Mouse (Mus musculus): ENCODE data around the gene Ska2. TPM values are rescaled to one million over a fixed set of nuclear protein-coding genes. Genes with fewer than 3 reads are reported as not detected.

Gene Ska2
- total RNA-seq (2021): 10 to 100 TPM; 28.3 to 28.9 TPM

- intact Hi-C loops (cut with DNase I): no loop called here
- peak; percentile 98 for DNase-seq
Measured at GRCm38 (mm10) chr11:87108755-87109518, at the start of gene Ska2. TSS of gene Ska2 (plus strand) at chr11:87109234.

- no peak for DNase-seq
- intact Hi-C loops (cut with DNase I): no loop called here
Measured at GRCm38 (mm10) chr11:87060410-87060809, 48.6 kb upstream of the Ska2 start.

GRCm38 (mm10) chr11:87062087-87062486, 46.9 kb upstream of the Ska2 start:
- intact Hi-C loops (cut with DNase I): no loop called here

GRCm38 (mm10) chr11:87073343-87073865, 35.6 kb upstream of the Ska2 start:
- intact Hi-C loops (cut with DNase I): loop anchor here (10.0 kb wide), 1 partner anchor 1939 kb away; no protein-coding TSS in a partner anchor
- DNase-seq: peak; percentile 79

More at GRCm38 (mm10) chr11:87062087-87062486, 46.9 kb upstream of the Ska2 start:
- DNase-seq: no peak

GRCm38 (mm10) chr11:87073866-87074440, 35.1 kb upstream of the Ska2 start, which contains the start of gene Gdpd1:
TSS of gene Gdpd1 (minus strand) at chr11:87074062.
- intact Hi-C loops (cut with DNase I): loop anchor here (10.0 kb wide), 1 partner anchor 1939 kb away; no protein-coding TSS in a partner anchor

GRCm38 (mm10) chr11:87083712-87084111, 25.3 kb upstream of the Ska2 start:
- intact Hi-C loops (cut with DNase I): no loop called here

More at GRCm38 (mm10) chr11:87073866-87074440, 35.1 kb upstream of the Ska2 start, which contains the start of gene Gdpd1:
- peak; percentile 96 for DNase-seq

GRCm38 (mm10) chr11:87085461-87085860, 23.6 kb upstream of the Ska2 start:
- intact Hi-C loops (cut with DNase I): no loop called here
- DNase-seq: no peak

More at GRCm38 (mm10) chr11:87083712-87084111, 25.3 kb upstream of the Ska2 start:
- no peak for DNase-seq

- peak; percentile 79 for DNase-seq
- intact Hi-C loops (cut with DNase I): no loop called here
Measured at GRCm38 (mm10) chr11:87086290-87086984, 22.6 kb upstream of the Ska2 start, which contains the start of gene Smg8. TSS of gene Smg8 (minus strand) at chr11:87086774.

GRCm38 (mm10) chr11:87087142-87087541, 21.9 kb upstream of the Ska2 start:
- intact Hi-C loops (cut with DNase I): no loop called here

GRCm38 (mm10) chr11:87108409-87108754, 652 bp upstream of the Ska2 start, which contains the start of gene Prr11:
TSS of gene Prr11 (minus strand) at chr11:87108708.
- DNase-seq: no peak
- intact Hi-C loops (cut with DNase I): no loop called here

More at GRCm38 (mm10) chr11:87087142-87087541, 21.9 kb upstream of the Ska2 start:
- no peak for DNase-seq

GRCm38 (mm10) chr11:87109519-87110171, 611 bp downstream of the Ska2 start:
- DNase-seq: peak; percentile 19
- intact Hi-C loops (cut with DNase I): no loop called here

GRCm38 (mm10) chr11:87110172-87110909, 1.3 kb downstream of the Ska2 start:
- intact Hi-C loops (cut with DNase I): no loop called here
- DNase-seq: no peak

- intact Hi-C loops (cut with DNase I): no loop called here
- DNase-seq: no peak
Measured at GRCm38 (mm10) chr11:87121864-87122263, 12.8 kb downstream of the Ska2 start.

- intact Hi-C loops (cut with DNase I): no loop called here
- no peak for DNase-seq
Measured at GRCm38 (mm10) chr11:87125562-87125961, 16.5 kb downstream of the Ska2 start.

GRCm38 (mm10) chr11:87126281-87126823, 17.3 kb downstream of the Ska2 start:
- intact Hi-C loops (cut with DNase I): no loop called here
- DNase-seq: no peak

GRCm38 (mm10) chr11:87126824-87127816, 18.1 kb downstream of the Ska2 start, which contains the start of gene Trim37:
TSS of gene Trim37 (plus strand) at chr11:87127077.
- intact Hi-C loops (cut with DNase I): no loop called here
- peak; percentile 92 for DNase-seq

- no peak for DNase-seq
- intact Hi-C loops (cut with DNase I): no loop called here
Measured at GRCm38 (mm10) chr11:87136233-87136632, 27.2 kb downstream of the Ska2 start.

GRCm38 (mm10) chr11:87158012-87158411, 49.0 kb downstream of the Ska2 start:
- intact Hi-C loops (cut with DNase I): no loop called here
- DNase-seq: no peak
